Mouse (Mus musculus) lung, postnatal 0 days (tissue): ENCODE data around the gene RPS10-NUDT3.

Source experiments
- CTCF ChIP-seq: IDR thresholded peaks from 2 replicates; pipeline ENCODE4 v1.5.1; 2016; ENCODE audit warnings: antibody characterized with exemption, mild to moderate bottlenecking
- EP300 ChIP-seq: IDR thresholded peaks from 2 replicates; pipeline ENCODE4 v1.6.1; 2016; ENCODE audit warnings: antibody characterized with exemption, mild to moderate bottlenecking, control low read depth

DNA sequence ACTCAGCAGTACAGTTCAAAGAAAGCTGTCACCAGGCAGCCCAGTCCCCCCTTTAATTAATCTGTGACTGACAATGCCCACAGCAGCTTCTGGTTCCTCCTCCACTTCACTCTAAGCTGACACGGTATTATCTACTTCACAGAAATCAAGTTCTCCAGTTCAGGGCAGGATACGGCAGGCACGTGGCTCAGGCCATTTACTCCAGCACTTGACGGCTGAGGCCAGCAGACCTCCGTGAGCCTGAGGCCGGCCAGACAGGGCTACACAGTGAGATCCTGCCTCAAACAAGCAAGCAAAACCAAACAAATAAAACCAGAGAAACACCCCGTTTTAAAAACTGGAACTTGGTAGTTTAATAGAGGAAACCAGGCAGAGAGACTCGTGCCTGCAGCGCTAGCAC, 48.4 kb downstream of the RPS10-NUDT3 start:
- TF ChIP-seq CTCF, result no peak
- TF ChIP-seq EP300, result no peak
